Mouse (Mus musculus): Measurements from ENCODE around the gene Skida1. TPM values are rescaled to one million over a fixed set of nuclear protein-coding genes. Genes with fewer than 3 reads are reported as not detected.

The Skida1 gene
- under 1 TPM; 0.25 to 0.80 TPM for polyA plus RNA-seq (2012; fragmentation: generic; extraction: Trizol)

DNA sequence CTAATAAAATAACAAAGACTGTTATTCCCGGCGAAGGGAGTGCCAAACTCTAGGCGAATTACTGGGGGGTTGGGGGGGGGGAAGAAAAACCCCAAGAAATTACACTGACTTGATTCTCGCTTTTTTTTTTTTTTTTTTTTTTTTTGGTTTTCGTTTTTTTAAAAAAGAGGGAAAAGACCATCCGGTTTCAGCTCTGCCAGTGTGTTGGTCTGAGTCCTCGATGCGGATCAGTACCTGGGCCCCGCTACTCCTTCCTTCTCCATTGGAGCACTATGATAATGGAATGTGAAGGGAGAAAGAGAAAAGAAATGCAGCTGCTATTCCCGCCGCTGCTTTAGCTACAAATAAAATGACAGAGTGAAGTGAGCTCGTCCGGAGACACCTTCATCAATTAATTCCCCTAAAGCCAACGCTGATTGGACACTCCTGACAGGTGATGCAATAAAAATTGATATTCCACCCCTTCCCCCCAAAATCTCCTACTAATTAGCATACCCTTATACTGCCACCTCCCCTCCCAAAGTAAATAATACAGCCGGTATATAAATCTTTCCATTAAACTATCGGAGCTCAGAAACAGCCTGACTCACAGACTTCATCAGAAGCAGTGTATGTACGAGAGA, at the start of gene Skida1:
Gene Skida1, minus strand, starts transcription at position 599 of the 623 bp plus-strand sequence.

DNA sequence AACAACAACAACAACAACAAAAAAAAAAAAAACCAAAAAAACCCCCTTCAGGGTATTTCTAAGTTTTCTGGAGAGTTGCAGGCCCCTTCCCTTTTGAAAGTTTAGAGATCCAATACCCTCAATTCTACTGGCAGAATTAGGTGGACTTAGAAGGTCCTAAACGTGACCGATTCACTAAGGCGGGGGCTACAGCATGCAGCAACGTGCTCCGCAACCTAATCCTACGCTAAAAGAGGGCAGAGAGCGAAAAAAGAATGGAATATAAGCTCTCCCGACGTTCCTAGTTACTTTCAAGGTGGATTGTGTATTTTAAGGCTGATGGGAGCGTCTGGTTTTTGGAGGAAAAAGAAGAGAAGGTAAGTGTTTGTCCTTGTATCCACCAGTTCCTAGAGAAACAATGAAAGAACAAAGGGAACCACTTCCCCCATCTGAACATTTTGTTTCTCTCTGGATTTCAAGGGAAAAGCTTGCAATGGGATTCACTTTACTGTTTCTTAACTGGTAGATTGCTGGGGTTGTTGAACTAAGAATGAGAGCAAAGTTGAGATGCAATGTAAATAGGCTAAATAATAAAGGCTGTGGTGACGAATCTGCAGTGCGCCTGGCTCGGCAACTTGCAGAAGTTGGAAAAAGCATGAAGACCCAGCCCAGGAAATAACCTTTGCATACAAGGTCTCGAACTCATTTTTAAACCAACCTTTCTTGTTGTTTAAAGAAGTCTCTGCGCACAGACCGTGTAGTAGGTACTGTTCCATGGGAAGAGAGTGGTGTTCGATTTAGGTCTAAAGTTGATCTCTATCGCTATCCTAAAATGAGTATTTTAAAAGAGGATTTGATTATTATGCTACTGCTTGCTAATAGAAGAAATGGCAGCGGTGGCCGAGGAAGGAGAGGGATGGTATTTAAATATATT, 6.4 kb upstream of the Skida1 start, which contains the start of gene Mllt10:
Gene Mllt10, plus strand, starts transcription at position 222 of the 913 bp plus-strand sequence.

DNA sequence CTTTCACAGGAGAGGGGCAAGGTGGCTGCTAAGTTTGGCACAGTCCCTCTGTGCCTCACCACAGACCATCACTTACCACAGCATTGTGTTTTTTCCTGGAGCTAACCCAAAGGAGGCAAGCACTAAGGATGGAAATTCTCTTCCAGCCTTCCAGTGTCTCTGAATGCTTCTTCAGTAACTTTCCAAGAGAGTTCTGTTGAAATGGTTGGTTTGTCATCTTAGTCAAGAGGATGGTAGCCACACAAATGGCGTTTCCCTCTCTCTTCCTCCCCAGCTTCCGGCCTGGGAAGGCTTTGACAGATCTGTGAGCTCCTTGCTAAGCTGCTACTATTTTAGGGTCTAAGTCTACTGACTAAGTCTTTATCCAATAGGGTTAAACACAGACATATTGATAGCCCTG, 11.4 kb downstream of the Skida1 start, which contains the start of gene A930004D18Rik:
Gene A930004D18Rik, minus strand, starts transcription at position 247 of the 400 bp plus-strand sequence.

DNA sequence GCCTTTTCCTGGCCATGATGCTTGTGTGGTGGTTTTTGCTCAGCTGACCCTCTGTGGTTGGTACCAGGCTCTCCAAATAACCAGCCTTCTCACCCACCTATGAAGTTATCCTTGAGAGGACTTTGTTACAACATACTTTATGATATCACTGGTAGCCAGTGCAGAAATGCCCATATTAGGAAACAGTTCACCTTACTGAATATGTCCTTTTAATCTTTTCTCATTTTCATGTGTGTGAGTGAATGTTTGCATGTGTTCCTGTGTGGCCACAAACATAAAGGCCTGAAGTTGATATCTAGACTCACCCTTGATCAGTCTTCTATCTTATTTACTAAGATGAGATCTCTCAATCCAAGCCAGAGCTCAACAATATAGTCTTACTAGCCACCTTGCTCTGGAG, 52.0 kb downstream of the Skida1 start, which contains the start of gene H2al2a:
Gene H2al2a, minus strand, starts transcription at position 101 of the 400 bp plus-strand sequence.

Other genes with a start within 250 kb of the Skida1 start
- not detected for gene H2al2a, start 52.1 kb downstream of the Skida1 start, polyA plus RNA-seq (2012; fragmentation: generic; extraction: Trizol)
- gene A930004D18Rik, start 11.3 kb downstream of the Skida1 start, polyA plus RNA-seq (2012; fragmentation: generic; extraction: Trizol), result 1 to 10 TPM; 5.5 to 9.8 TPM
- 1 to 10 TPM; 2.7 to 6.6 TPM for gene Mllt10, start 6.2 kb upstream of the Skida1 start, polyA plus RNA-seq (2012; fragmentation: generic; extraction: Trizol)